Mouse (Mus musculus): ENCODE results near the gene Apol6. TPM values are rescaled to one million over a fixed set of nuclear protein-coding genes. Genes with fewer than 3 reads are reported as not detected.

Apol6 gene
- polyA plus RNA-seq, 1 experiment from 2014 or later = 0.08 TPM

- no peaks in the 10 kb centered on the region for H3K4me1 ChIP-seq (ENCODE audit: control insufficient read depth, insufficient read depth, low read length)
- ATAC-seq (replicated peaks; ENCODE audit: insufficient number of reproducible peaks, low FRiP score, low TSS enrichment, low read depth) = no peak
- H3K27ac ChIP-seq (replicated peaks; ENCODE audit: low read depth, low read length) = no peak overlapping the region
- no peaks in the 10 kb centered on the region for H3K9me3 ChIP-seq (replicated peaks; ENCODE audit: control insufficient read depth, low read length)
- H3K27me3 ChIP-seq (ENCODE audit: control insufficient read depth, insufficient read depth, low read length) = no peaks in the 10 kb centered on the region
- H3K36me3 ChIP-seq (replicated peaks; ENCODE audit: control insufficient read depth, insufficient read depth, low read depth, low read length) = no peaks in the 10 kb centered on the region
- DNase-seq (ENCODE audit: low spot score) = no peak
- no peak overlapping the region for H3K4me3 ChIP-seq (ENCODE audit: low read depth, low read length)
- H3K9ac ChIP-seq (replicated peaks; ENCODE audit: low read length) = no peak overlapping the region
- no peak overlapping the region for H3K4me2 ChIP-seq (ENCODE audit: low read depth, low read length)
Measured at GRCm38 (mm10) chr15:77062746-77063145, 18.2 kb downstream of the Apol6 start.

GRCm38 (mm10) chr15:77065259-77065852 is 20.8 kb downstream of the Apol6 start:
- ATAC-seq (replicated peaks; ENCODE audit: insufficient number of reproducible peaks, low FRiP score, low TSS enrichment, low read depth) (no peak), DNase-seq (ENCODE audit: low spot score) (no peak)
- H3K9ac ChIP-seq (replicated peaks; ENCODE audit: low read length) = no peak overlapping the region
- no peaks in the 10 kb centered on the region for H3K4me1 ChIP-seq (ENCODE audit: control insufficient read depth, insufficient read depth, low read length)
- no peaks in the 10 kb centered on the region for H3K36me3 ChIP-seq (replicated peaks; ENCODE audit: control insufficient read depth, insufficient read depth, low read depth, low read length)
- no peak overlapping the region for H3K4me2 ChIP-seq (ENCODE audit: low read depth, low read length)
- no peak overlapping the region for H3K4me3 ChIP-seq (ENCODE audit: low read depth, low read length)
- no peaks in the 10 kb centered on the region for H3K27me3 ChIP-seq (ENCODE audit: control insufficient read depth, insufficient read depth, low read length)
- no peaks in the 10 kb centered on the region for H3K9me3 ChIP-seq (replicated peaks; ENCODE audit: control insufficient read depth, low read length)
- 96% methylated on average over 6 of the region's 6 CpGs for WGBS
- no peak overlapping the region for H3K27ac ChIP-seq (replicated peaks; ENCODE audit: low read depth, low read length)

- H3K4me1 ChIP-seq (ENCODE audit: control insufficient read depth, insufficient read depth, low read length) = no peaks in the 10 kb centered on the region
- no peak overlapping the region for H3K4me3 ChIP-seq (ENCODE audit: low read depth, low read length)
- no peaks in the 10 kb centered on the region for H3K27me3 ChIP-seq (ENCODE audit: control insufficient read depth, insufficient read depth, low read length)
- H3K9me3 ChIP-seq (replicated peaks; ENCODE audit: control insufficient read depth, low read length) = no peaks in the 10 kb centered on the region
- no peak for DNase-seq (ENCODE audit: low spot score)
- no peak overlapping the region for H3K27ac ChIP-seq (replicated peaks; ENCODE audit: low read depth, low read length)
- H3K9ac ChIP-seq (replicated peaks; ENCODE audit: low read length) = no peak overlapping the region
- no peaks in the 10 kb centered on the region for H3K36me3 ChIP-seq (replicated peaks; ENCODE audit: control insufficient read depth, insufficient read depth, low read depth, low read length)
- no peak for ATAC-seq (replicated peaks; ENCODE audit: insufficient number of reproducible peaks, low FRiP score, low TSS enrichment, low read depth)
- 83% methylated on average over 6 of the region's 6 CpGs for WGBS
- no peak overlapping the region for H3K4me2 ChIP-seq (ENCODE audit: low read depth, low read length)
Measured at GRCm38 (mm10) chr15:77066233-77066632, 21.7 kb downstream of the Apol6 start.

- no peak overlapping the region for H3K4me3 ChIP-seq (ENCODE audit: low read depth, low read length)
- DNase-seq (ENCODE audit: low spot score) (no peak), ATAC-seq (replicated peaks; ENCODE audit: insufficient number of reproducible peaks, low FRiP score, low TSS enrichment, low read depth) (no peak)
- no peak overlapping the region for H3K9ac ChIP-seq (replicated peaks; ENCODE audit: low read length)
- H3K36me3 ChIP-seq (replicated peaks; ENCODE audit: control insufficient read depth, insufficient read depth, low read depth, low read length) = no peaks in the 10 kb centered on the region
- no peaks in the 10 kb centered on the region for H3K9me3 ChIP-seq (replicated peaks; ENCODE audit: control insufficient read depth, low read length)
- no peak overlapping the region for H3K4me2 ChIP-seq (ENCODE audit: low read depth, low read length)
- H3K4me1 ChIP-seq (ENCODE audit: control insufficient read depth, insufficient read depth, low read length) = peaks cover 2% of the 10 kb centered on the region; the same call in 1 of the 2 replicates
- H3K27me3 ChIP-seq (ENCODE audit: control insufficient read depth, insufficient read depth, low read length) = no peaks in the 10 kb centered on the region
- WGBS = 63% methylated on average over 3 of the region's 3 CpGs
- H3K27ac ChIP-seq (replicated peaks; ENCODE audit: low read depth, low read length) = no peak overlapping the region
Measured at GRCm38 (mm10) chr15:77068439-77068861, 23.9 kb downstream of the Apol6 start.

- no peak for DNase-seq (ENCODE audit: low spot score)
- peaks cover 2% of the 10 kb centered on the region; the same call in 1 of the 2 replicates for H3K4me1 ChIP-seq (ENCODE audit: control insufficient read depth, insufficient read depth, low read length)
- H3K4me2 ChIP-seq (ENCODE audit: low read depth, low read length) = no peak overlapping the region
- H3K9me3 ChIP-seq (replicated peaks; ENCODE audit: control insufficient read depth, low read length) = no peaks in the 10 kb centered on the region
- no peak overlapping the region for H3K4me3 ChIP-seq (ENCODE audit: low read depth, low read length)
- WGBS = 89% methylated on average over 3 of the region's 3 CpGs
- H3K9ac ChIP-seq (replicated peaks; ENCODE audit: low read length) = no peak overlapping the region
- no peak overlapping the region for H3K27ac ChIP-seq (replicated peaks; ENCODE audit: low read depth, low read length)
- H3K36me3 ChIP-seq (replicated peaks; ENCODE audit: control insufficient read depth, insufficient read depth, low read depth, low read length) = no peaks in the 10 kb centered on the region
- H3K27me3 ChIP-seq (ENCODE audit: control insufficient read depth, insufficient read depth, low read length) = no peaks in the 10 kb centered on the region
- ATAC-seq (replicated peaks; ENCODE audit: insufficient number of reproducible peaks, low FRiP score, low TSS enrichment, low read depth) = no peak
Measured at GRCm38 (mm10) chr15:77069019-77069418, 24.5 kb downstream of the Apol6 start.

GRCm38 (mm10) chr15:77070745-77071268 is 26.3 kb downstream of the Apol6 start:
- H3K27me3 ChIP-seq (ENCODE audit: control insufficient read depth, insufficient read depth, low read length) = no peaks in the 10 kb centered on the region
- 90% methylated on average over 11 of the region's 11 CpGs for WGBS
- no peak overlapping the region for H3K9ac ChIP-seq (replicated peaks; ENCODE audit: low read length)
- no peak for ATAC-seq (replicated peaks; ENCODE audit: insufficient number of reproducible peaks, low FRiP score, low TSS enrichment, low read depth)
- H3K27ac ChIP-seq (replicated peaks; ENCODE audit: low read depth, low read length) = no peak overlapping the region
- no peak for DNase-seq (ENCODE audit: low spot score)
- H3K4me3 ChIP-seq (ENCODE audit: low read depth, low read length) = no peak overlapping the region
- H3K9me3 ChIP-seq (replicated peaks; ENCODE audit: control insufficient read depth, low read length) = no peaks in the 10 kb centered on the region
- no peak overlapping the region for H3K4me2 ChIP-seq (ENCODE audit: low read depth, low read length)
- peaks cover 2% of the 10 kb centered on the region; the same call in 1 of the 2 replicates for H3K4me1 ChIP-seq (ENCODE audit: control insufficient read depth, insufficient read depth, low read length)
- H3K36me3 ChIP-seq (replicated peaks; ENCODE audit: control insufficient read depth, insufficient read depth, low read depth, low read length) = no peaks in the 10 kb centered on the region

GRCm38 (mm10) chr15:77071501-77071900 is 27.0 kb downstream of the Apol6 start:
- Histone ChIP-seq H3K4me1 (ENCODE audit: control insufficient read depth, insufficient read depth, low read length) (peaks cover 2% of the 10 kb centered on the region; the same call in 1 of the 2 replicates), H3K4me2 (ENCODE audit: low read depth, low read length) (no peak overlapping the region), H3K9me3 (replicated peaks; ENCODE audit: control insufficient read depth, low read length) (no peaks in the 10 kb centered on the region), H3K27ac (replicated peaks; ENCODE audit: low read depth, low read length) (no peak overlapping the region), H3K4me3 (ENCODE audit: low read depth, low read length) (no peak overlapping the region), H3K9ac (replicated peaks; ENCODE audit: low read length) (no peak overlapping the region), H3K36me3 (replicated peaks; ENCODE audit: control insufficient read depth, insufficient read depth, low read depth, low read length) (no peaks in the 10 kb centered on the region), H3K27me3 (ENCODE audit: control insufficient read depth, insufficient read depth, low read length) (no peaks in the 10 kb centered on the region)
- ATAC-seq (replicated peaks; ENCODE audit: insufficient number of reproducible peaks, low FRiP score, low TSS enrichment, low read depth) (no peak), DNase-seq (ENCODE audit: low spot score) (peak; percentile 47)
- WGBS = 17% methylated on average over 10 of the region's 10 CpGs

- Histone ChIP-seq H3K27ac (replicated peaks; ENCODE audit: low read depth, low read length) (no peak overlapping the region), H3K36me3 (replicated peaks; ENCODE audit: control insufficient read depth, insufficient read depth, low read depth, low read length) (peaks cover 4% of the 10 kb centered on the region; the same call in 1 of the 2 replicates), H3K9ac (replicated peaks; ENCODE audit: low read length) (no peak overlapping the region), H3K4me1 (ENCODE audit: control insufficient read depth, insufficient read depth, low read length) (peaks cover 2% of the 10 kb centered on the region; the same call in 1 of the 2 replicates), H3K4me2 (ENCODE audit: low read depth, low read length) (no peak overlapping the region), H3K9me3 (replicated peaks; ENCODE audit: control insufficient read depth, low read length) (no peaks in the 10 kb centered on the region), H3K4me3 (ENCODE audit: low read depth, low read length) (no peak overlapping the region), H3K27me3 (ENCODE audit: control insufficient read depth, insufficient read depth, low read length) (no peaks in the 10 kb centered on the region)
- WGBS = 77% methylated on average over 4 of the region's 4 CpGs
- ATAC-seq (replicated peaks; ENCODE audit: insufficient number of reproducible peaks, low FRiP score, low TSS enrichment, low read depth) (no peak), DNase-seq (ENCODE audit: low spot score) (no peak)
Measured at GRCm38 (mm10) chr15:77072556-77073163, 28.1 kb downstream of the Apol6 start.
